Mouse (Mus musculus) WW6 (cell line): ENCODE measurements around the gene Rtf1.

Source experiments
- DNase-seq: peaks from one replicate; pipeline ENCODE4 v3.0.0-alpha.2; 2013; ENCODE audit warnings: low read depth, low spot score

Gene Rtf1

GRCm38 (mm10) chr2:119727762-119728416, 53.0 kb downstream of the Rtf1 start:
- no peak for DNase-seq

- no peak for DNase-seq
Measured at GRCm38 (mm10) chr2:119730735-119731134, 55.9 kb downstream of the Rtf1 start.

- DNase-seq = no peak
Measured at GRCm38 (mm10) chr2:119737124-119737523, 62.3 kb downstream of the Rtf1 start.

GRCm38 (mm10) chr2:119740567-119740966, 65.7 kb downstream of the Rtf1 start:
- DNase-seq = no peak

- DNase-seq = peak; percentile 65
Measured at GRCm38 (mm10) chr2:119741581-119742411, 66.9 kb downstream of the Rtf1 start, which contains the start of gene Itpka. Gene Itpka (plus strand): TSS chr2:119742337.

GRCm38 (mm10) chr2:119742461-119743175, 67.8 kb downstream of the Rtf1 start:
- DNase-seq = no peak

- DNase-seq = no peak
Measured at GRCm38 (mm10) chr2:119743176-119743807, 68.4 kb downstream of the Rtf1 start.

GRCm38 (mm10) chr2:119743808-119744162, 68.9 kb downstream of the Rtf1 start:
- DNase-seq = no peak

GRCm38 (mm10) chr2:119744163-119745111, 69.6 kb downstream of the Rtf1 start:
- DNase-seq = no peak

- DNase-seq = no peak
Measured at GRCm38 (mm10) chr2:119745281-119745680, 70.4 kb downstream of the Rtf1 start.

- DNase-seq = no peak
Measured at GRCm38 (mm10) chr2:119747554-119747953, 72.7 kb downstream of the Rtf1 start.

- DNase-seq = no peak
Measured at GRCm38 (mm10) chr2:119749260-119749659, 74.4 kb downstream of the Rtf1 start.

- no peak for DNase-seq
Measured at GRCm38 (mm10) chr2:119757601-119758100, 82.8 kb downstream of the Rtf1 start.

GRCm38 (mm10) chr2:119758101-119758843, 83.4 kb downstream of the Rtf1 start:
- DNase-seq = no peak

GRCm38 (mm10) chr2:119758844-119759835, 84.3 kb downstream of the Rtf1 start:
- DNase-seq = no peak

GRCm38 (mm10) chr2:119760251-119760650, 85.4 kb downstream of the Rtf1 start, which contains the start of gene Ltk:
Gene Ltk (minus strand): TSS chr2:119760431.
- DNase-seq = no peak

- no peak for DNase-seq
Measured at GRCm38 (mm10) chr2:119762276-119762675, 87.4 kb downstream of the Rtf1 start.

GRCm38 (mm10) chr2:119763924-119764323, 89.1 kb downstream of the Rtf1 start:
- DNase-seq = no peak
